Mouse (Mus musculus): ENCODE results near the gene Alpl. TPM values are rescaled to one million over a fixed set of nuclear protein-coding genes. Genes with fewer than 3 reads are reported as not detected.
A peak's percentile ranks its signal among the peaks of the same experiment; 100 is the strongest.

Gene Alpl
- total and polyA plus RNA-seq, 2 experiments = 5.1 to 7.3 TPM

GRCm38 (mm10) chr4:137698076-137698985 is 97.9 kb downstream of the Alpl start:
- DNase-seq (ENCODE audit: extremely low read depth, low read depth, low spot score) = peak; percentile 77
- no peak overlapping the region for H3K4me3 ChIP-seq (ENCODE audit: insufficient read depth, low read depth, low read length)
- H3K4me1 ChIP-seq (ENCODE audit: control insufficient read depth, insufficient read depth, low read length) = peaks cover 6% of the 10 kb centered on the region
- no peak for TF ChIP-seq POLR2A (IDR thresholded peaks at IDR 0.05; ENCODE audit: extremely low read depth, insufficient read depth, low read length)
- H3K9ac ChIP-seq (ENCODE audit: low read depth, low read length) = no peak overlapping the region; the same call in 1 of the 2 replicates
- H3K36me3 ChIP-seq (ENCODE audit: control insufficient read depth, insufficient read depth, low read length) = no peaks in the 10 kb centered on the region
- H3K27me3 ChIP-seq (ENCODE audit: control insufficient read depth, insufficient read depth, low read length) = no peaks in the 10 kb centered on the region
- H3K79me2 ChIP-seq (ENCODE audit: control insufficient read depth, insufficient read depth, low read length) = no peaks in the 10 kb centered on the region
- WGBS = 28% methylated on average over 7 of the region's 7 CpGs
- H3K27ac ChIP-seq (replicated peaks; ENCODE audit: insufficient read depth, low read depth, low read length) = no peak overlapping the region

DNA sequence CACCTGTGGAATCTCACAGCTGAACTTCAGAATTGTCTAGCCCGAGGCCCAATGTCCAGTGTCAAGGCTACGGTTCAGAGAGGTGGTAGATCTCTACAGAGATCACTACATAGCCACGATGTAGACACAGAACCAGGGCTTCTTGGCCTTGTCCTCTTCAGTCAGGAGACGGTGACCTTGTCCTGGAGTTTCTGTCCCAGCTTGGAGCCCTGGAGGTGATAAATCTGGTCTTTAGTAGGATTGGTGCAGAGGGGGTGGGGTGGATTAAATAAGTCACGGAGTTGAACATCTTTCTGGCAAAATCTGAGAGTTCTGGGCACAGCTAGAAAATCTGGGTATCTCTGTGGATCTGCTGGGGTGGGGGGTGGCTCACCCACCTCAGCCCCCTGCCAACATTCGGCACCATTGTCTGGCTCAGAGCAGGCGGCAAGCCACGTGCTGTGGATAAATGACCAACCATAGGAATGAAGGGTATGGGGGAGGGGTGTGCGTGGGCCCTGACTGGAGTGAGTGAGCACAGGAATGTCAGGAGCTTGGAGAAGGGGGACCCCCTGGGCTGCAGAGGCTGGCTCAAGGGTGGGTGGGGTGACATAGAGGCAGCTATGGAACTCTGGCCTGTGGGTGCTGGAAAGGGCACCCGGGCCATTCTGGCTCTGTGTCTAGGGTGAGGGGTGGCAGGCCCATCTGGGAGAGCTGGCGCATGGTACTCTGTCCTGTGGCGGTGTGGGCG is 98.9 kb downstream of the Alpl start:
- Histone ChIP-seq H3K4me3 (ENCODE audit: insufficient read depth, low read depth, low read length) (no peak overlapping the region), H3K9ac (ENCODE audit: low read depth, low read length) (no peak overlapping the region), H3K79me2 (ENCODE audit: control insufficient read depth, insufficient read depth, low read length) (no peaks in the 10 kb centered on the region), H3K27ac (replicated peaks; ENCODE audit: insufficient read depth, low read depth, low read length) (no peak overlapping the region), H3K4me1 (ENCODE audit: control insufficient read depth, insufficient read depth, low read length) (peaks cover 6% of the 10 kb centered on the region), H3K27me3 (ENCODE audit: control insufficient read depth, insufficient read depth, low read length) (no peaks in the 10 kb centered on the region), H3K36me3 (ENCODE audit: control insufficient read depth, insufficient read depth, low read length) (no peaks in the 10 kb centered on the region)
- TF ChIP-seq POLR2A (IDR thresholded peaks at IDR 0.05; ENCODE audit: extremely low read depth, insufficient read depth, low read length) (no peak), CTCF (IDR thresholded peaks at IDR 0.05; ENCODE audit: low read depth, low read length) (no peak)
- no peak for DNase-seq (ENCODE audit: extremely low read depth, low read depth, low spot score)
- 71% methylated on average over 13 of the region's 13 CpGs for WGBS

GRCm38 (mm10) chr4:137695900-137696299 is 100.3 kb downstream of the Alpl start:
- TF ChIP-seq POLR2A (IDR thresholded peaks at IDR 0.05; ENCODE audit: extremely low read depth, insufficient read depth, low read length) = no peak
- TF ChIP-seq CTCF (IDR thresholded peaks at IDR 0.05; ENCODE audit: low read depth, low read length) = no peak
- no peaks in the 10 kb centered on the region for H3K36me3 ChIP-seq (ENCODE audit: control insufficient read depth, insufficient read depth, low read length)
- H3K4me3 ChIP-seq (ENCODE audit: insufficient read depth, low read depth, low read length) = no peak overlapping the region
- no peaks in the 10 kb centered on the region for H3K27me3 ChIP-seq (ENCODE audit: control insufficient read depth, insufficient read depth, low read length)
- H3K4me1 ChIP-seq (ENCODE audit: control insufficient read depth, insufficient read depth, low read length) = peaks cover 3% of the 10 kb centered on the region
- peak; percentile 23 for DNase-seq (ENCODE audit: extremely low read depth, low read depth, low spot score)
- H3K27ac ChIP-seq (replicated peaks; ENCODE audit: insufficient read depth, low read depth, low read length) = no peak overlapping the region
- no peak overlapping the region for H3K9ac ChIP-seq (ENCODE audit: low read depth, low read length)
- 14% methylated on average over 4 of the region's 4 CpGs for WGBS
- H3K79me2 ChIP-seq (ENCODE audit: control insufficient read depth, insufficient read depth, low read length) = no peaks in the 10 kb centered on the region

GRCm38 (mm10) chr4:137695300-137695699 is 100.9 kb downstream of the Alpl start:
- no peaks in the 10 kb centered on the region for H3K27me3 ChIP-seq (ENCODE audit: control insufficient read depth, insufficient read depth, low read length)
- H3K36me3 ChIP-seq (ENCODE audit: control insufficient read depth, insufficient read depth, low read length) = no peaks in the 10 kb centered on the region
- DNase-seq (ENCODE audit: extremely low read depth, low read depth, low spot score) = no peak
- no peak overlapping the region for H3K27ac ChIP-seq (replicated peaks; ENCODE audit: insufficient read depth, low read depth, low read length)
- H3K9ac ChIP-seq (ENCODE audit: low read depth, low read length) = no peak overlapping the region
- H3K79me2 ChIP-seq (ENCODE audit: control insufficient read depth, insufficient read depth, low read length) = no peaks in the 10 kb centered on the region
- TF ChIP-seq CTCF (IDR thresholded peaks at IDR 0.05; ENCODE audit: low read depth, low read length) (no peak), POLR2A (IDR thresholded peaks at IDR 0.05; ENCODE audit: extremely low read depth, insufficient read depth, low read length) (no peak)
- WGBS = 86% methylated on average over 8 of the region's 8 CpGs
- H3K4me3 ChIP-seq (ENCODE audit: insufficient read depth, low read depth, low read length) = no peak overlapping the region
- peaks cover 3% of the 10 kb centered on the region for H3K4me1 ChIP-seq (ENCODE audit: control insufficient read depth, insufficient read depth, low read length)

DNA sequence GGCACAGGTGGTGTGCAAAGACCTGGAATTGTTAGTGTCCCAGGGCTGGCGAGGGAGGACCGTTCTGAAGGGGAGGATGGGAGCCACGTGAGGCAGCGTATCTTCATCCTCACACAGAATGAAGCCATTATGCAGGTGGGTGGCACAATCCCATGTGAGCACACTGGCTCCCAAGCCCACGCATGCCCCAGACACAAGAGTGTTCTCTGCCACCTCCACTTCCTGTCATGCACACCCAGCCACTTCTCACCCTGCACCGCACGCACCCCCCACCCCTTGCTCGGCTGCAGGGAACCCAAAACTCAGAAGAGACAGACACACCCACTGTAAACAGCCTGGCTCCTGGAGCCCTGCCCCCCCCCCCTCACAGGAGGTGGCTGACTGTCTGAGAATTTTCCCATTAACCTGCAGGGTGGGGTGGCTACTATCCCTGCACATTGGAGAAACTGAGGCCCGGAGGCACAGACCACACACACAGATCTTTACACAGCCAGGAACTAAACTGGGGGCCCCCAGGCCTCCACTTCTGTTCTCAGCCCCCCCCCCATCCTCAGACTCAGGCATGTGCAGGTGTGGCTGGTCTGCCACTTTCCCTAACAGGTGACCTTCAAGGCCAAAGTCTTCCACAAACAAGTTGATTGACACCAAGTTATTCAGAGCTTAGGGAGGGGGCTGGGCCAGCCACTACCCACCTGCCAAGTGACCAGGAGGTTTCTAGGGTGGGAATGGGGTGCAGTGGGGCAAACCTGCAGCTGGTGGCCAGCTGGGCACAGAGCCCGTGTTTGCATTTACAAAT is 103.9 kb downstream of the Alpl start:
- H3K36me3 ChIP-seq (ENCODE audit: control insufficient read depth, insufficient read depth, low read length) = no peaks in the 10 kb centered on the region

More for the DNA sequence above, 103.9 kb downstream of the Alpl start:
- H3K4me1 ChIP-seq (ENCODE audit: control insufficient read depth, insufficient read depth, low read length) = no peaks in the 10 kb centered on the region
- no peak for TF ChIP-seq CTCF (IDR thresholded peaks at IDR 0.05; ENCODE audit: low read depth, low read length)
- no peak for TF ChIP-seq POLR2A (IDR thresholded peaks at IDR 0.05; ENCODE audit: extremely low read depth, insufficient read depth, low read length)
- no peak overlapping the region for H3K4me3 ChIP-seq (ENCODE audit: insufficient read depth, low read depth, low read length)
- no peak overlapping the region for H3K9ac ChIP-seq (ENCODE audit: low read depth, low read length)
- H3K27ac ChIP-seq (replicated peaks; ENCODE audit: insufficient read depth, low read depth, low read length) = no peak overlapping the region
- WGBS = 80% methylated on average over 10 of the region's 10 CpGs
- H3K79me2 ChIP-seq (ENCODE audit: control insufficient read depth, insufficient read depth, low read length) = no peaks in the 10 kb centered on the region
- no peak for DNase-seq (ENCODE audit: extremely low read depth, low read depth, low spot score)
- no peaks in the 10 kb centered on the region for H3K27me3 ChIP-seq (ENCODE audit: control insufficient read depth, insufficient read depth, low read length)

Other genes starting within 250 kb of the Alpl start
- not detected in 2 replicates for gene Ldlrad2, start 221.8 kb downstream of the Alpl start, total RNA-seq (2014; rRNA removed)
- not detected in 2 replicates for gene Ldlrad2, start 221.8 kb downstream of the Alpl start, polyA plus RNA-seq (2012; rRNA removed)
- 19.6 and 24.7 TPM in 2 replicates for gene Usp48, start 202.6 kb downstream of the Alpl start, total RNA-seq (2014; rRNA removed)
- gene Usp48, start 202.6 kb downstream of the Alpl start, polyA plus RNA-seq (2012; rRNA removed) = 15.1 and 21.8 TPM in 2 replicates
- 2.9 and 5.2 TPM in 2 replicates for gene Rap1gap, start 131.7 kb downstream of the Alpl start, total RNA-seq (2014; rRNA removed)
- gene Rap1gap, start 131.7 kb downstream of the Alpl start, polyA plus RNA-seq (2012; rRNA removed) = 5.8 and 11.5 TPM in 2 replicates
- gene Ece1, start 65.9 kb upstream of the Alpl start, total RNA-seq (2014; rRNA removed) = 430 and 630 TPM in 2 replicates
- 55.2 and 213 TPM in 2 replicates for gene Ece1, start 65.9 kb upstream of the Alpl start, polyA plus RNA-seq (2012; rRNA removed)
- 9.7 and 11.9 TPM in 2 replicates for gene Eif4g3, start 196.6 kb upstream of the Alpl start, total RNA-seq (2014; rRNA removed)
- gene Eif4g3, start 196.6 kb upstream of the Alpl start, polyA plus RNA-seq (2012; rRNA removed) = 11.8 and 17.0 TPM in 2 replicates